Mouse (Mus musculus) thymus, adult 2 months (tissue): ENCODE data around the gene Rasip1. TPM values are rescaled to one million over a fixed set of nuclear protein-coding genes. Genes with fewer than 3 reads are reported as not detected.

Experiments
- DNase-seq: peaks from one replicate; pipeline ENCODE4 v3.0.0; 2021
- H3K27ac ChIP-seq: fragments of 200-500 bp; 2 replicates; pipeline ENCODE4 v1.5.1; 2012; ENCODE audit warnings: low read length, control low read depth; ENCODE audit not compliant: control insufficient read depth, insufficient read depth
- H3K27me3 ChIP-seq: fragments of 200-500 bp; 2 replicates; pipeline ENCODE4 v1.6.1; 2012; ENCODE audit warnings: mild to moderate bottlenecking, low read length, moderate library complexity, mixed read lengths; ENCODE audit not compliant: control insufficient read depth, insufficient read depth
- H3K36me3 ChIP-seq: fragments of 200-500 bp; 2 replicates; pipeline ENCODE4 v1.6.1; 2012; ENCODE audit warnings: mild to moderate bottlenecking, low read length, moderate library complexity; ENCODE audit not compliant: control insufficient read depth, insufficient read depth
- H3K4me1 ChIP-seq: fragments of 200-500 bp; replicated peaks from 2 replicates; pipeline ENCODE4 v1.6.1; 2012; ENCODE audit warnings: low read length; ENCODE audit not compliant: control insufficient read depth, insufficient read depth
- H3K4me3 ChIP-seq: fragments of 200-500 bp; 2 replicates; pipeline ENCODE4 v1.5.1; 2012; ENCODE audit warnings: mild to moderate bottlenecking, low read length, control low read depth, moderate library complexity; ENCODE audit not compliant: control insufficient read depth, insufficient read depth
- CTCF ChIP-seq: fragments of 200-500 bp; IDR thresholded peaks from 2 replicates; pipeline ENCODE4 v1.5.1; 2012; ENCODE audit warnings: mild to moderate bottlenecking, control low read depth, low read length, moderate library complexity, borderline replicate concordance; ENCODE audit not compliant: control insufficient read depth, poor library complexity, insufficient read depth; ENCODE audit errors: extremely low read depth
- POLR2A ChIP-seq: fragments of 200-500 bp; IDR thresholded peaks from 2 replicates; pipeline ENCODE4 v1.6.1; 2012; ENCODE audit warnings: mild to moderate bottlenecking, low read length, control low read depth, moderate library complexity; ENCODE audit not compliant: control insufficient read depth, poor library complexity, insufficient read depth; ENCODE audit errors: extremely low read depth
- WGBS: fragments of 180-500 bp; shearing (Covaris S2); methylation state at CpG from one replicate; pipeline ENCODE4 v1.1.7; 2018; 5-methylcytosine and 5-hydroxymethylcytosine counted together
- polyA plus RNA-seq: library from polyadenylated mRNA; depleted of rRNA; stranded (reverse); fragments of >200 nt; gene quantifications from 2 replicates; pipeline ENCODE4 v1.2.3, GENCODE M21; 2012

Gene Rasip1
- polyA plus RNA-seq, 1 experiment = 8.6 TPM

DNA sequence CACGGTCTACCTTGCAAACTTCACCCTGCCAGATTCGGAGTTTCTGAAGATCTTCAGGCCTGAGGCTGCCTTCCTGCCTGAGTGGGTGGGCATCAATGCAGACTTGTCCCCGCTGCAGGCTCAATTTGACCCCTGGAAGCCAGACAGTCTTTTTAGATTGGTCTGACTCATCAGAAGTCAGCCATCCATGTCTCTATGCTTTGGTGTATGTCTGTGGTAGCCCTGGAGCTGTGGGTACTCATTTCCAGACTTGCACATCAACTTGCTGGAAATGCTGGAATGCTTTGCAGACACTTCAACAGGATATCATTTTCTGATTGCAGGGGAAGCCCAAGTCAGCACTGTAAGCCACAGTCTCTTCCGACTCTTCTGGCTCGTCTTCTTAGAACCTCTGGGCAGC is 7.7 kb upstream of the Rasip1 start:
- TF ChIP-seq POLR2A = no peak
- no peak for TF ChIP-seq CTCF
- H3K27me3 ChIP-seq = no peaks in the 10 kb centered on the region
- DNase-seq = no peak
- H3K4me1 ChIP-seq = 0 out of 2 replicates have a peak, but pooled peaks cover 2% of the 10 kb centered on the region
- no peak overlapping the region for H3K4me3 ChIP-seq
- no peak overlapping the region for H3K27ac ChIP-seq
- H3K36me3 ChIP-seq = no peaks in the 10 kb centered on the region
- 90% methylated on average over 5 of the region's 5 CpGs for WGBS

DNA sequence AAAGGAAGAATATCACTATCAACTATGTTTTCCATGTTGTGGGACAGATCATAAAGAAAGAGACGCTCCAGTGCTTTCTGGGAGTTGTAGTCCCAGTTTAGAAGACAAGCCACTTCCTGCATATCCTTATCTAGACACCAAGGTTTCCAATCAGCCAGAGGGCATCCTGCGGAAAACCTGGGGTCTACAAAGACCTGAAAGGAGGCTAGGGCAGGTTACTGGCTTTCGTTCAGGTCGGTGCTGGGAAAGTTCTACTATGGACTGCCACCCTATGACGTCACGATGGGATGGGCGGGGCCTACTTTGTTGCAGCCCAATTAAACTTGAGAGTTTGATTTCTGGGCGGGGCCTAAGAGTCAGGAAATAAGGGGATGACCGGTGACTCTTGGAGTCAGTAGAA is 5.8 kb upstream of the Rasip1 start, which contains the start of gene Izumo1:
Izumo1 (plus strand) TSS at position 369 of the 400 bp plus-strand sequence.
- no peak within 1 kb of the TSS for H3K4me3 ChIP-seq

DNA sequence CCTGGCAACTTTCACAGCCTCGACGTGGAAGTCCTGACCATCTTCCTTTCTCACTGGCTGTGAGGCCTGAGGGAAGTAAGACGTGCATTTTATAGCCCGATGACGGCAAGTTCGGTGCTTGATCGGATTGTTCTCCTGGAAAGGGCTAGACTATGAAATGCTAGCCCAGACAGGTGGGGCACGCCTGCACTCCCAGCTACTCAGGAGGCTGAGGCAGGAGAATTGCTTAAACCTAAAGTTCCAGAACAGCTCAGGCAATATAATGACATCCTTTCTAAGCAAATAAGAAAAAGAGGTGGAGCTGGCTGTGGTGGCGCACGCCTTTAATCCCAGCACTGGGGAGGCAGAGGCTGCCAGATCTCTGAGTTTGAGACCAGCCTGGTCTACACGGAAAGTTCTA is 3.8 kb upstream of the Rasip1 start:
- H3K27ac ChIP-seq = no peak overlapping the region

More for the DNA sequence above, 5.8 kb upstream of the Rasip1 start, which contains the start of gene Izumo1:
- Histone ChIP-seq H3K27ac (no peak within 1 kb of the TSS), H3K27me3 (no peaks in the 10 kb centered on the region), H3K36me3 (no peaks in the 10 kb centered on the region), H3K4me1 (0 out of 2 replicates have a peak, but pooled peaks cover 2% of the 10 kb centered on the region)
- no peak for DNase-seq
- WGBS = 54% methylated on average over 9 of the region's 9 CpGs
- TF ChIP-seq POLR2A (no peak), CTCF (no peak)

DNA sequence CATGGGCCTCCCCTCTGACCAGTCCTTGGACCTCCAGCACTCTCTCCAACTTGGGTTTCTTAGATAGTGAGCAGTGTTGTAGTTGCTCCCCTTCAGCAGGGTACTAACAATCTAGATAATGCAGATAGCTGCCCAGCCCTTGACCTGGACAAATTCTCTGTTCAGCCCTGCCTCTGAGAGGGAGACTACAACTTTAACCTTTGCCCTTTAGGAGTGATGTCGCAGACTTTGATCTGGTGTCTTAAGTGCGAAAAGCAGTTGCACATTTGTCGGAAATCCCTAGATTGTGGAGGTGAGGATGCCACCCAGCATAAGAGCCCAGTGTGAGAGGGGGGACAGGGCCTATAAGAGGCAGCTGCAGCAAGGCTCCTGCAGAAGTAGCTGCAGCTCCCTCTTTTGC is 2.6 kb upstream of the Rasip1 start:
- 99% methylated on average over 3 of the region's 3 CpGs for WGBS
- no peaks in the 10 kb centered on the region for H3K36me3 ChIP-seq
- TF ChIP-seq POLR2A = no peak
- no peak for TF ChIP-seq CTCF
- H3K4me1 ChIP-seq = peaks cover 6% of the 10 kb centered on the region; the same call in 1 of the 2 replicates
- no peaks in the 10 kb centered on the region for H3K27me3 ChIP-seq
- DNase-seq = no peak
- no peak overlapping the region for H3K27ac ChIP-seq
- no peak overlapping the region for H3K4me3 ChIP-seq

More for the DNA sequence above, 3.8 kb upstream of the Rasip1 start:
- no peaks in the 10 kb centered on the region for H3K27me3 ChIP-seq
- no peak for DNase-seq
- WGBS = 98% methylated on average over 11 of the region's 11 CpGs
- no peak for TF ChIP-seq POLR2A
- no peak for TF ChIP-seq CTCF
- no peaks in the 10 kb centered on the region for H3K36me3 ChIP-seq
- peaks cover 6% of the 10 kb centered on the region; the same call in 1 of the 2 replicates for H3K4me1 ChIP-seq
- H3K4me3 ChIP-seq = no peak overlapping the region

DNA sequence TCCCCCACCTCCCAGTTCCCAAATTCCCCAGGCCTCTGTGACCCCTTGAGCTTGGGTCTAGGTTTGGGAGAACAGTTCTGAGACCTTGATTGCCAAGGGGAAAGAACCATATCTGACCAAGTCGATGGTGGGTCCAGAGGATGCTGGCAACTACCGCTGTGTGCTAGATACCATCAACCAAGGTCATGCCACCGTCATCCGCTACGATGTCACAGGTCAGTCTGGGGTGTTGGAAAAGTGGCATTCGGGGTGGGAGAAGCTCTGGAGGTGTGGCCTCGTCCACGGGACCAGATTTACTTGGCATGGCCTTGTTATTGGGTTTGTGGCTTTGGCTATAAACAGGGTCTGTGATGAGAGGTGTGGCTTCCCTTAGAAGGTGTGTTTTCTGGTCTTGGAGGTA is 1.8 kb upstream of the Rasip1 start:
- H3K4me3 ChIP-seq = no peak overlapping the region
- peaks cover 6% of the 10 kb centered on the region; the same call in 1 of the 2 replicates for H3K4me1 ChIP-seq
- DNase-seq = no peak
- H3K27me3 ChIP-seq = no peaks in the 10 kb centered on the region
- WGBS = 86% methylated on average over 8 of the region's 8 CpGs
- H3K27ac ChIP-seq = no peak overlapping the region
- TF ChIP-seq CTCF (no peak), POLR2A (no peak)
- no peaks in the 10 kb centered on the region for H3K36me3 ChIP-seq

DNA sequence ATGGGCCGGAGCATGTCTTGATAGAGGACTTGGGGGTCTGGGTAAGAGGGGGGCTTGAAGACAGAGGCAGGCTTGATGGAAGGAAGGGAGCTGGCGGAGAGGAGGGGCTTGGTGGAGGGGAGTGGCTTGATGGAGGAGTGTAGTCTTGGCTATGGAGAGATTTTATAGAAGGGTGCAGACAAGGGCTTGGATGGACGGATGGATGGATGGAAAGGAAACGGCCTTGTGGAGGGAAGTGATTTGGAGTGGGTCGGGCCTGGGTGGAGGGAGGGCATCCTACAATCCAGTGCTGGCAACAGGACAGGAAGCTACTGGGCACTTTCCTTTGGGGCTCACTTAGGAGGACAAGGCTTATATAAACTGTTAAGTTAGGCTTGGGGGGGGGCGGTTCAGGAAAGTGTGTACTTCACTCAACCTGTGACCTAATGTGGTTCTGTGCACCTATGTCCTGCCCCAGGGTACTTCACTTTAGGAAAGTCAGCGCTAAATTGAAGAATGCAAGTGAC is 664 bp upstream of the Rasip1 start:
- DNase-seq = no peak
- H3K27ac ChIP-seq = no peak overlapping the region
- H3K4me1 ChIP-seq = peaks cover 4% of the 10 kb centered on the region; the same call in 1 of the 2 replicates
- H3K27me3 ChIP-seq = no peaks in the 10 kb centered on the region
- TF ChIP-seq CTCF (no peak), POLR2A (no peak)
- WGBS = 95% methylated on average over 7 of the region's 7 CpGs
- H3K36me3 ChIP-seq = no peaks in the 10 kb centered on the region
- no peak overlapping the region for H3K4me3 ChIP-seq
